Mouse (Mus musculus) lung, embryonic 14.5 days (tissue): ENCODE measurements around the gene Mbd3. TPM values are rescaled to one million over a fixed set of nuclear protein-coding genes. Genes with fewer than 3 reads are reported as not detected.

Experiments
- ATAC-seq: fragments of 200-750 bp; cut with Nextera tagmentation; 2 replicates; pipeline ENCODE4 v1.8.0; 2017; ENCODE audit warnings: mild to moderate bottlenecking, moderate TSS enrichment, moderate library complexity; ENCODE audit not compliant: insufficient read depth
- DNase-seq: peaks from one replicate; pipeline ENCODE4 v3.0.0-alpha.2; 2015
- H3K27ac ChIP-seq: fragments of 300-500 bp; sonication (generic); 2 replicates; pipeline ENCODE4 v1.5.1; 2014; ENCODE audit warnings: low read depth, mild to moderate bottlenecking, moderate library complexity
- H3K27me3 ChIP-seq: fragments of 300-500 bp; sonication (generic); 2 replicates; pipeline ENCODE4 v1.6.1; 2014; ENCODE audit warnings: low read length, control low read depth; ENCODE audit not compliant: insufficient read depth
- H3K36me3 ChIP-seq: fragments of 300-500 bp; sonication (generic); 2 replicates; pipeline ENCODE4 v1.6.1; 2014; ENCODE audit warnings: control low read depth; ENCODE audit not compliant: insufficient read depth
- H3K4me1 ChIP-seq: fragments of 300-500 bp; sonication (generic); 2 replicates; pipeline ENCODE4 v1.6.1; 2014; ENCODE audit warnings: antibody characterized with exemption, control low read depth; ENCODE audit not compliant: insufficient read depth
- H3K4me2 ChIP-seq: fragments of 300-500 bp; sonication (generic); 2 replicates; pipeline ENCODE4 v1.6.1; 2014; ENCODE audit warnings: mild to moderate bottlenecking
- H3K4me3 ChIP-seq: fragments of 300-500 bp; sonication (generic); 2 replicates; pipeline ENCODE4 v1.5.1; 2014; ENCODE audit warnings: low read depth, low read length
- H3K9ac ChIP-seq: fragments of 300-500 bp; sonication (generic); 2 replicates; pipeline ENCODE4 v1.6.1; 2014
- H3K9me3 ChIP-seq: fragments of 300-500 bp; sonication (generic); 2 replicates; pipeline ENCODE4 v1.6.1; 2016; ENCODE audit warnings: low read depth, low read length, control low read depth
- CTCF ChIP-seq: IDR thresholded peaks from 2 replicates; pipeline ENCODE4 v1.5.1; 2016; ENCODE audit warnings: antibody characterized with exemption, low read depth
- WGBS: fragments of 180-500 bp; shearing (Covaris S2); extraction: QIAGEN DNeasy Blood & Tissue Kit; methylation state at CpG from one replicate; pipeline ENCODE4 v1.1.7; 2014; 5-methylcytosine and 5-hydroxymethylcytosine counted together
- polyA plus RNA-seq: library from polyadenylated mRNA; unstranded; fragments of >200 nt; fragmentation: Nextera tagmentation; extraction: Ambion mirVana; gene quantifications from 2 replicates; pipeline ENCODE4 v1.2.1, GENCODE M21; 2014

The Mbd3 gene
- polyA plus RNA-seq, 1 experiment from 2014 or later = 268 TPM

DNA sequence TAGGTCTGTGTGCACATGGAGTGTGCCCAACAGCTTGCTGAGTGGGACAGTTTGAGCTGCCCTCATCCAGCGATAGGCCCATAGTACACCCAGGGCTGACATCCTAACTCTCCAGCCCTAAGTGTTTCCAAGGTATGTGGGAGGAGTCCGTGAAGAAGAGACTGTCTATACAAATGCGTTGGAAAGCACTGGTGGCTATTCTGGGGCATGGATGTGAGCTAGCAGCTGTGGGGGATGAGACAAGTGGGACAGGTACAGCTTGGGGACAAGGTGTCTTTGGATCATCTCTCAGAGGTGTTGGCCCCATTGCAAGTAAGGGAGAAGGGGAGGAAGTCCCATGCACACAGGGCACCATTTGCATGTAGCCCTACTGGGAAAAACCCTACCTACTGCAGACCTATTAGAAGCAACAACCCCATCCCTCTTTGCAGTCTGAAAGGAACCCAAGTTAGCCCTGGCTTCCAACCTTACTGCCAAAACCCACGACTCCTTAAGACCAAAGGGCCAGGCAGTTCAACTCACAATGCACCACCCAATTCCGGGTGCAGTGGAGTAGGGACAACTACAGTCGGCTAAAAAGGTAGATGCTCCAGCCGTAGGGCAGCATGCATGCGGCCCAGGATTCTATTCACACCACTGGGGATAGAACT is 1.7 kb downstream of the Mbd3 start:
- TF ChIP-seq CTCF = no peak
- no peak for ATAC-seq
- Histone ChIP-seq H3K9ac (peak overlapping the region; percentile 96), H3K9me3 (no peaks in the 10 kb centered on the region), H3K4me3 (peak overlapping the region; percentile 82), H3K4me1 (peaks cover 11% of the 10 kb centered on the region; the same call in 1 of the 2 replicates), H3K36me3 (peaks cover 65% of the 10 kb centered on the region), H3K27me3 (no peaks in the 10 kb centered on the region), H3K27ac (peak overlapping the region; percentile 100), H3K4me2 (peak overlapping the region; percentile 73)
- 30% methylated on average over 8 of the region's 8 CpGs for WGBS
- no peak for DNase-seq

GRCm38 (mm10) chr10:80396822-80397523 is 2.4 kb downstream of the Mbd3 start:
- Histone ChIP-seq H3K4me1 (peaks cover 11% of the 10 kb centered on the region; the same call in 1 of the 2 replicates), H3K27ac (0 out of 2 replicates have a peak overlapping the region, but pooled peaks have one; percentile 100), H3K27me3 (no peaks in the 10 kb centered on the region), H3K36me3 (peaks cover 65% of the 10 kb centered on the region), H3K4me3 (peak overlapping the region; percentile 82), H3K4me2 (peak overlapping the region; percentile 73), H3K9me3 (no peaks in the 10 kb centered on the region), H3K9ac (peak overlapping the region; percentile 96)
- no peak for DNase-seq
- ATAC-seq = no peak
- TF ChIP-seq CTCF = no peak
- 81% methylated on average over 11 of the region's 11 CpGs for WGBS

DNA sequence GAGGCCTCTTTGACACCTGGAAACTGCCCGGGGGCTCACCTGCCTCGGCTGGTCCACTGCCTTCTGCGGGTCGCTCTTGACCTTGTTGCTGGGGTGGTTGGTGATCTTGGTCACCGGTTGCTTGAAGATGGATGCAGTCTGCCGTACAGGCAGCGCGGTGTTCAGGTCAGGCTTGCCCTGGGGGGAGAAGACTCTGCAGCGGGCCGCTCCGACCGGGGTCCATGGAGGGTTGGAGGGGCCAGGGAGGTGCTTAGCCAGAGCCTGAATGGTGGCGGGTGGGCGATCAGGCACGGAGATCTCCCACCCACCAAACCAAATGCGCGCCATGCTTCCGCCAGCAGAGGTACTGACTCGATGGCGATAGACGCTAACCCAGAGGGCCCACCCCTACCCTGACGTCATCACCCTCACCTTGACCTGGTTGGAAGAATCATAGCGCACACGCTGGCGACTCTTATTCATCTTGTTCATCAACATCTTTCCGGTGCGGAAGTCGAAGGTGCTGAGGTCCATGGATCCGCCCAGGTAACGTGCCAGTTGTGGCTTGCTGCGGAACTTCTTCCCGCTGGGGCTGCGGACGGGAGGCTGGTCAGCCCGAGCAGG is 4.2 kb downstream of the Mbd3 start:
- no peak overlapping the region for H3K4me3 ChIP-seq
- H3K36me3 ChIP-seq = peaks cover 68% of the 10 kb centered on the region

DNA sequence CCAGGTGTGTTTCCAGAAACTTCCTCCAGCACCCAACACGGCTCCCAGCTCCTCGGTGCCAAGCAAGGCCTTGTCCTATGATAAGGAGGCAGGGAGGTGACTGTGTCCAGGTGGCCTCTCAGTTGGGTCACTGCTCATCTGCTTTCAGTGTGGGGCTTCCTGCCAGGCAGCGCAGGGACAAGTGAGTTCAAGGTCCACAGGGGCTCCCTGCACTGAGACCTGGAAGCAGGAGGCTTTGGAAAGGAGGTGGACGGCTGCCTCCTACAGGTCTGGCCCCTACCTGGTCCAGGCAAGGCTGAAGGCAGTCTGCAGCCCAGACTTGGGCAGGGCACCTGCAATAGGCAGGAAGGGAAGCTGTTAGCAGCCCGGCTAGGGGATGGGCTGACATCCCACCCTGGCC is 6.7 kb downstream of the Mbd3 start:
- no peak for DNase-seq
- TF ChIP-seq CTCF = no peak
- H3K27me3 ChIP-seq = no peaks in the 10 kb centered on the region
- peaks cover 5% of the 10 kb centered on the region; the same call in 1 of the 2 replicates for H3K4me1 ChIP-seq
- no peak for ATAC-seq
- no peak overlapping the region for H3K4me2 ChIP-seq
- WGBS = 88% methylated on average over 5 of the region's 5 CpGs
- no peak overlapping the region for H3K4me3 ChIP-seq
- H3K9me3 ChIP-seq = no peaks in the 10 kb centered on the region
- no peak overlapping the region for H3K27ac ChIP-seq
- no peak overlapping the region for H3K9ac ChIP-seq
- peaks cover 68% of the 10 kb centered on the region for H3K36me3 ChIP-seq

More for the DNA sequence above, 4.2 kb downstream of the Mbd3 start:
- no peak overlapping the region for H3K4me2 ChIP-seq
- no peaks in the 10 kb centered on the region for H3K27me3 ChIP-seq
- DNase-seq (no peak), ATAC-seq (no peak)
- H3K27ac ChIP-seq = no peak overlapping the region
- no peaks in the 10 kb centered on the region for H3K9me3 ChIP-seq
- WGBS = 94% methylated on average over 35 of the region's 35 CpGs
- H3K9ac ChIP-seq = no peak overlapping the region
- no peak for TF ChIP-seq CTCF
- peaks cover 10% of the 10 kb centered on the region; the same call in 1 of the 2 replicates for H3K4me1 ChIP-seq

DNA sequence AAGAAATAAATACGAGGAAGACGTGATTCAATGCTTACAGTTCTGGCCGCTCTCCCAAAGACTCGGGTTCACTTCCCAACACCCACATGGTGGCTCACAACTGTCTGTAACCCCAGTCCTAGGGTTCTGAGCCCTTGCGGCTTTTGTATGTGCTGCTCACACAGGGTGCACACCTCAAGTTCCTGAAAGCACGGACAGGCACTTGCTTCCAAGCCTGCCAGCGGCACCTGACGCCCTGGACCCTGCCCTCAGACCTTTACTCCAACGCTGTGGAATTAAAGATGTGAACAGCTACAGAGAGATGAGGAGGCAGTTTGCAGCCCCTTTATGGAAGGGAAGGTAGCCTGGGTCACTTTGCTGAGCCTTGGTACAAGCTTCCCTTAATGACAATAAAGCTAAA is 8.7 kb downstream of the Mbd3 start:
- Histone ChIP-seq H3K9me3 (no peaks in the 10 kb centered on the region), H3K27ac (no peak overlapping the region), H3K4me1 (no peaks in the 10 kb centered on the region), H3K36me3 (peaks cover 52% of the 10 kb centered on the region), H3K9ac (no peak overlapping the region), H3K4me2 (no peak overlapping the region), H3K4me3 (no peak overlapping the region), H3K27me3 (no peaks in the 10 kb centered on the region)
- TF ChIP-seq CTCF = no peak
- ATAC-seq = no peak
- 72% methylated on average over 9 of the region's 9 CpGs for WGBS
- DNase-seq = no peak

- DNase-seq = no peak
- H3K4me1 ChIP-seq = peaks cover 12% of the 10 kb centered on the region; the same call in 1 of the 2 replicates
These were observed 10.1 kb downstream of the Mbd3 start for GRCm38 (mm10) chr10:80389185-80389708.

GRCm38 (mm10) chr10:80388731-80389130 is 10.6 kb downstream of the Mbd3 start:
- no peak for TF ChIP-seq CTCF
- peaks cover 14% of the 10 kb centered on the region; the same call in 1 of the 2 replicates for H3K4me1 ChIP-seq
- peaks cover 51% of the 10 kb centered on the region for H3K36me3 ChIP-seq
- DNase-seq = no peak
- peak overlapping the region; percentile 58; the same call in 1 of the 2 replicates for H3K9ac ChIP-seq
- WGBS = 28% methylated on average over 2 of the region's 2 CpGs
- peak overlapping the region; percentile 95; the same call in 1 of the 2 replicates for H3K4me3 ChIP-seq
- no peak for ATAC-seq
- no peaks in the 10 kb centered on the region for H3K9me3 ChIP-seq
- H3K27ac ChIP-seq = no peak overlapping the region
- peak overlapping the region; percentile 77; the same call in 1 of the 2 replicates for H3K4me2 ChIP-seq
- H3K27me3 ChIP-seq = no peaks in the 10 kb centered on the region

More at GRCm38 (mm10) chr10:80389185-80389708, 10.1 kb downstream of the Mbd3 start:
- 61% methylated on average over 4 of the region's 4 CpGs for WGBS
- no peak for TF ChIP-seq CTCF
- no peak overlapping the region for H3K27ac ChIP-seq
- no peaks in the 10 kb centered on the region for H3K27me3 ChIP-seq
- 0 out of 2 replicates have a peak overlapping the region, but pooled peaks have one; percentile 58 for H3K9ac ChIP-seq
- H3K4me3 ChIP-seq = no peak overlapping the region
- no peak overlapping the region for H3K4me2 ChIP-seq
- peaks cover 51% of the 10 kb centered on the region for H3K36me3 ChIP-seq
- no peaks in the 10 kb centered on the region for H3K9me3 ChIP-seq
- no peak for ATAC-seq
